13 mouse cellular contexts compared by ENCODE assay signal in the genomic region with DNA sequence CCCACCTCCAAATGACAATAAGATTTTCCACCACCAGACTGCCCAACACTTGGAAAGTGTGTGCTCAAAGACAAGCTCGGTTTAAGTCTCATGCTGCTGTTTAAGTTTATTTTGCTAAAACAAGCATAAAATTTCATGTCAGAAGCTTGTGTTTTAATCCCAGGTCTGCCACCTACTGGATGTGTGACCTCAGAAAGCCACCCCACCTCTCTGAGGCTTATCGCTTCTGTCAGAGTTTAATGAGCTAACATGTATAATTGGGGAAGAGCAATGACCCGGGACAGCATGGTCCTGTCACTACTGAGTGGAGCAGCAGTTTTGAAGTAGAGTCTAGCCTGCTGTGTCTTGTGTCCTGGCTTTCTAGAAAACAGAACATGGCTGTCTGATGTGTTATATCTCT.
DNase-seq lines count a peak whose midpoint lies in the region; TF ChIP-seq lines count a peak whose summit lies in the region.
"Had no signal": no experiment of that assay in that cellular context is flagged by ENCODE, and none has a peak within 500 bp of the region (broad histone marks: within the 10 kb centered on the region; RNA-seq: fewer than 3 reads in every experiment).

No protein-coding gene starts in this region.

- no peaks in the 10 kb centered on the region for H3K36me3 ChIP-seq in thymus, adult 2 months (ENCODE audit: control insufficient read depth, insufficient read depth, low read length)
- H3K36me3 ChIP-seq: embryonic facial prominence, embryonic 12.5 days; liver, embryonic 15.5 days had no signal

- no peak for DNase-seq in gastrocnemius, adult 2 months
- DNase-seq in gastrocnemius, postnatal 10 days, result no peak
- DNase-seq in layer of hippocampus, adult 11-12 months (ENCODE audit: low spot score), result peak; percentile 25
- no peak for DNase-seq in layer of hippocampus, postnatal 10 days (ENCODE audit: low spot score in 2 of 2)
- peak; percentile 21 to 27 for DNase-seq in right cerebral cortex, adult 2 months (ENCODE audit: low spot score in 2 of 2)
- no peak for DNase-seq in right cerebral cortex, postnatal 10 days (ENCODE audit: low spot score in 2 of 2)
- DNase-seq in urinary bladder, postnatal 10 days (ENCODE audit: low spot score), result no peak
- DNase-seq in thymus, adult 2 months, result no peak
- DNase-seq: heart, adult 11 months; left cerebral cortex, postnatal 4 days; right cerebral cortex, postnatal 14 days had no signal

- peak; percentile 60 for TF ChIP-seq CTCF in gastrocnemius, adult 2 months (IDR thresholded peaks at IDR 0.05)
- TF ChIP-seq CTCF in thymus, adult 2 months (IDR thresholded peaks at IDR 0.05; ENCODE audit: borderline replicate concordance, control insufficient read depth, extremely low read depth, insufficient read depth, low read length, poor library complexity), result no peak

- H3K4me1 ChIP-seq in thymus, adult 2 months (replicated peaks; ENCODE audit: control insufficient read depth, insufficient read depth, low read length), result no peaks in the 10 kb centered on the region
- H3K4me1 ChIP-seq: embryonic facial prominence, embryonic 12.5 days; liver, embryonic 15.5 days had no signal

- 37% methylated on average over 3 of the region's 3 CpGs for WGBS in thymus, adult 2 months

- no peak overlapping the region for H3K4me3 ChIP-seq in gastrocnemius, adult 2 months
- no peak overlapping the region for H3K4me3 ChIP-seq in thymus, adult 2 months (ENCODE audit: control insufficient read depth, insufficient read depth, low read length)
- H3K4me3 ChIP-seq: embryonic facial prominence, embryonic 12.5 days; liver, embryonic 15.5 days had no signal

- intact Hi-C loops in gastrocnemius, adult 2 months (cut with DNase I), result no loop called here

- TF ChIP-seq POLR2A in thymus, adult 2 months (IDR thresholded peaks at IDR 0.05; ENCODE audit: control insufficient read depth, extremely low read depth, insufficient read depth, low read length, poor library complexity), result no peak

- H3K27ac ChIP-seq in gastrocnemius, adult 2 months, result no peak overlapping the region
- no peak overlapping the region for H3K27ac ChIP-seq in thymus, adult 2 months (ENCODE audit: control insufficient read depth, insufficient read depth, low read length)
- H3K27ac ChIP-seq: embryonic facial prominence, embryonic 12.5 days; liver, embryonic 15.5 days had no signal

- no peaks in the 10 kb centered on the region for H3K27me3 ChIP-seq in thymus, adult 2 months (ENCODE audit: control insufficient read depth, insufficient read depth, low read length)
- H3K27me3 ChIP-seq: embryonic facial prominence, embryonic 12.5 days; liver, embryonic 15.5 days had no signal

Comparison
In these comparisons a context has a peak if more than half of its experiments do, and no peak if none do; other contexts are left out.
1. DNase-seq: peak in layer of hippocampus, adult 11-12 months (single experiment) and right cerebral cortex, adult 2 months (2 of 2); none in gastrocnemius, adult 2 months (single experiment), gastrocnemius, postnatal 10 days (single experiment), layer of hippocampus, postnatal 10 days (0 of 2), right cerebral cortex, postnatal 10 days (0 of 2), urinary bladder, postnatal 10 days (single experiment) and thymus, adult 2 months (single experiment).